Mouse (Mus musculus): ENCODE measurements around the gene Pkig.
A peak's percentile ranks its signal among the peaks of the same experiment; 100 is the strongest.
"Not testable (repeated sequence)": the region's sequence is repeated elsewhere in the genome, so short reads cannot be mapped to it uniquely, and the experiment has no call there.

The Pkig gene

DNA sequence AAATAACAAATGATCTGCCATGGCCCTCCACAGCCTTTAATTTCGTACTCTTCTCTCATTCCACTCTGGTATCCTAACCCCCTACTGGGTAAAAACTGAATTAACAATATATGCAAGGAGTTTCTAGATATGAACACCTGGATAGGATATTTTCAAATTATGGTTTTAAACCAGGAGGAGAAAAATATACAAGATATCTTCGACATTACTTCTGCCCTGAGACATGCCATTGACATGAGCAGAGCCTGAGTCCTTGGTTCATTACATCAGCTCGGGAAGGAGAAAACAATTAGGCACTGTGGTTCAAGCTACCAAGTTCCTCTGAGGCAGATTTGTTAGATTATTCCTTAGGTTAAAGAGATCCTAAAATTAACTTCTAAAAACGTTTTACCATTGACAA is 14.1 kb upstream of the Pkig start:
- peak; percentile 41 for DNase-seq (ENCODE audit: low spot score)

- peak; percentile 99 for DNase-seq (ENCODE audit: low spot score)
Observed at GRCm38 (mm10) chr2:163644575-163645385, 13.4 kb upstream of the Pkig start, which contains the start of gene Serinc3. Gene Serinc3 (minus strand): TSS chr2:163645131.

DNA sequence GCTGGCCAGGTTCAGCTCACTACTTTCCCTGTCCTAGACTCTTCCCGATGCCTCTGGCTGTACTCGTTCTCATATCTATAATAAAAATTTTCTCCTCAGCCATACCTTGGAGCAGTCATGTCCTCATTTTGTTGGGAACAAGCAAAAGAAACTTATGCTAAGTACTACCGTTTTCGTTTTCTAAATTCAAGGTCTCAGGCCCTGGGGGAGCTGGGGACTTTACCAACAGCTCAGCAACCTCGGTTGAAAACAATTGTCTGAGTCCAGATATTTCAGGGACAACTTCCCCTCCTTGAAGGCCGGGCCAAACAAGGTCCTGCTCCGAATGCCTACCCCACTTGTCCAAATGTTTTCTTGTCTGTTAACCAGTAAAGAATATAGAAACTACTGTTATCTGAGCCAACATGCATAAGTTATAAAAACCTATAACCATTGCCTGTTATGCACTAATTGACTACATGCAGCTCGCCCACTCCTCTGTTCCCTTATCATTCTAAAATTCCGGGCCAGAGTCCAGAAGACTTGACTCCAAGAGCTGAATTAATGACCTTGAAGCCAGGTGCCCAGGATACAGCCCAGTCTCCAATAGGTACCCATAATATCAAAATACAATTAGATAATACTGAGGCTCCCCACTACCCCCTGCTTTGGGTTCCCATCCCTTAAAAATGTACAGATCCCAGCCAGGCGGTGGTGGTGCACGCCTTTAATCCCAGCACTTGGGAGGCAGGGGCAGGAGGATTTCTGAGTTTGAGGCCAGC is 12.3 kb upstream of the Pkig start:
- DNase-seq (ENCODE audit: low spot score), result no peak

GRCm38 (mm10) chr2:163646461-163647080 is 11.6 kb upstream of the Pkig start:
- no peak for DNase-seq (ENCODE audit: low spot score)

GRCm38 (mm10) chr2:163655699-163656098 is 2.5 kb upstream of the Pkig start:
- DNase-seq (ENCODE audit: low spot score), result not testable (repeated sequence)

- no peak for DNase-seq (ENCODE audit: low spot score)
Observed at GRCm38 (mm10) chr2:163657486-163657885, 700 bp upstream of the Pkig start.

DNA sequence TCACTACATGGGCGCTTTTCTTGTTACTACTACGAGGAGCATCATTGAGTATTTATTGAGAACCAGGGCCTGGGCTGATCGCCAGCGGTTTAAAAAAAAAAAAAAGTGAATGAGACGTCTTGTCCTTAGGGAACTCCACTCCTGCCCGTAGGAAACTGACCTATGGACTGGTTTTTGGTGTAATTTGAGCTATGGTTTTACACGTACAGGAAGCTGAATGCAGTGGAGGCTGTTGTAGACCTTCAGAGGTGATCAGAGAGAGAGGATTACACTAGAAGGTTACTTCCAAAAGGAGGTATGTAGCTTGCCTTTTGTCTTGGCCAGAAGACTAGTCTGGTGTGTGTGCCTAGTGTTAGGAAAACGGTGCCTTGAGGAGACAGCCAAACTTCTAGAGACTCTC is 755 bp downstream of the Pkig start:
- DNase-seq (ENCODE audit: low spot score), result no peak

DNA sequence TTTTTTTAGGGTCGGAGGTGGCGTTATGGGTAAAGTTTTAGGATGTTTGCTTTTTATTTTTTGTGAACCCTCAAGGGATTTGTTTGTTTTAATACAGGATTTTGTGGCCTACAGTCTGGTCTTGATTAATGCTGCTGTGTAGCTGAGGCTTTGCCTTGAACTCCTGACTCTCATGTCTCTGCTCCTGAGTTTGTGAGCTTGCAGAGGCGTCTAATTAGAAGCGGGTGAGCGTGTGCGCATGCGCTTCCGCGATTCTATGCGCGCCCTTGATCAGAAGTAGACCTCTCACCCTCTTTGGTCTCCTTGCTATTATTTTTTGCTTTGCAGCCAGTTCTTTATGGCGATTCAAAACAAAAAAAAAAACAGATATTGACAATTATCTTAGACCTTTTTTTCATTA is 1.2 kb downstream of the Pkig start:
- no peak for DNase-seq (ENCODE audit: low spot score)

GRCm38 (mm10) chr2:163660103-163660701 is 2.0 kb downstream of the Pkig start:
- no peak for DNase-seq (ENCODE audit: low spot score)

DNA sequence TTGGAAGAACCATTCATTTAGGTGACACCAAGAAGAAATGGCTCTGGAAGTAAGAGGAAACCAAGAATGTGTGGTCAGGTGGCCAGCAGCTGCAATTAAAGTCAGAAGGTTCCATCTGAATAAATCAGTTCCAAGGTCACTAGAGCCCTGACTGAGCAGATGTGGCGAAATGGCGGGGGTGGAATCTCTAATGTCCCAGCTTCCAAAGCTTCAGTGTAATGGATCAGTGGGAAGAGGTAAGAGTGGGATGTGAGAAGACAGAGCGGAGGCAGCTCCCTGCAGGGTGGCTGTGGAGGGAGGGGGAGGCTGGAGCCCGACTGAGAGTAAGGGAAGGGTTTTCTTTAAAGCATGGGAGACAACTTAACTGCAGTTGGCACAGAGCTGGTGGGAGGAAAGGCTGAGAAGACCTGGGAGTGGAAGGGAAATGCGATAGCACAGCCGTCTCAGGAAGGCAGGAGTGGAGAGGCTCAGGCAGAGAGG is 3.2 kb downstream of the Pkig start:
- no peak for DNase-seq (ENCODE audit: low spot score)

DNA sequence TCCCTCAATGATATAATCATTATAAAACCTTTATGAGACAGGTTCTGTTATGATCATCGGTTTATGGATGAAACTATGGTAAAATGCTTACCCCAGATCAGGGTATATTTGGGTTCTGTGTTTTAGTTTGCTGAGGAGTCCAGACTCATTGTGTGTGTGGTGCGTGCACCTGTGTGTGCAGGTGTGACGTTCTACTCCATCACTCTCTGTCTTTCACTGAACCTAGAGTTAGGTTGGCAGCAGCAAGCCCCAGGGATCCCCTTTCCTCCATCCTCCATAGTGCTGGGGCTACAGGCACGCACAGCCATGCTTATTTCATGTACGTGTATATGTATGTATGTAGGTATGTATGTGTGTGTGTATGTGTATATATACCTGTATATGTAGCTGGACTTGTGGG is 3.9 kb downstream of the Pkig start:
- no peak for DNase-seq (ENCODE audit: low spot score)

DNA sequence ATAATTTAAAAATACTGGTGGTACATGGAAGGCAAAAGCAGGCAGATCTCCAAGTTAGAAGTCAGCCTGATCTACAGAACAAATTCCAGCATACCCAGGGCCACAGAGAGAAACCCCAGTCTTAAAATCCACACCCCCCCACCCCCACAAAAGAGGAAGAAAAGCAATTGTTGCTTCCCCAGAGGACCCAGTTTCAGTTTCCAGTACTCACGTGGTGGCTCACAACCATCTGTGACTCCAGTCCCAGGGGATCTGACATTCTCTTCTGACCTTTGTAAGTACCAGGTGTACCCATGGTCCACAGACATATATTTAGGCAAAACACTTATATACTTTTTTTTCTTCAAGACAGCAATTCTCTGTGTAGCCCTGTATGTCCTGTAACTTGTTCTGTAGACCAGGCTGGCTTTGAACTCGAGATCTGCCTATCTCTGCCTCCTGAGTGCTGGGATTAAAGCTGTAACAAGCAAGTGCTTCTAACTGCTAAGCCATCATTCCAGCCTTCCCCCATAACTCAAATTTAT is 4.6 kb downstream of the Pkig start:
- DNase-seq (ENCODE audit: low spot score), result no peak

GRCm38 (mm10) chr2:163663930-163664329 is 5.7 kb downstream of the Pkig start:
- no peak for DNase-seq (ENCODE audit: low spot score)

DNA sequence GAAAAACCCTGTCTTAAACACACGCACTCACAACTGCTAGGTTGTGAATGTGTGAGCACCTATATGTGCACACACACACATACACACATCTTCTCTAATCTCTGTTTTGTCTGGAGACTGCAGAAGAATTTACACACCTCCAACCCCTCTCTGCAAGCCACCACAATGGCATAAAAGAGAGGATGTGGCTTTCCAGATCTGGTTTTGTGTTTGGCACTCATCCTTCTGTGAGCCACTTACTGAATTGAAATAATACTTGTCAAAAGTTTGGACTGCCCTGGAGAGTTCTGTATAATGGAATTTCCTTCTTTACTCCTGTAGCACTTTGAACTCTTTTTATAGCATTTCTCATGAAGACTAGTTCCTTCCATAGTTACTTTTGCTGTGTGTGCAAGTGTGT is 8.9 kb downstream of the Pkig start:
- DNase-seq (ENCODE audit: low spot score), result no peak

DNA sequence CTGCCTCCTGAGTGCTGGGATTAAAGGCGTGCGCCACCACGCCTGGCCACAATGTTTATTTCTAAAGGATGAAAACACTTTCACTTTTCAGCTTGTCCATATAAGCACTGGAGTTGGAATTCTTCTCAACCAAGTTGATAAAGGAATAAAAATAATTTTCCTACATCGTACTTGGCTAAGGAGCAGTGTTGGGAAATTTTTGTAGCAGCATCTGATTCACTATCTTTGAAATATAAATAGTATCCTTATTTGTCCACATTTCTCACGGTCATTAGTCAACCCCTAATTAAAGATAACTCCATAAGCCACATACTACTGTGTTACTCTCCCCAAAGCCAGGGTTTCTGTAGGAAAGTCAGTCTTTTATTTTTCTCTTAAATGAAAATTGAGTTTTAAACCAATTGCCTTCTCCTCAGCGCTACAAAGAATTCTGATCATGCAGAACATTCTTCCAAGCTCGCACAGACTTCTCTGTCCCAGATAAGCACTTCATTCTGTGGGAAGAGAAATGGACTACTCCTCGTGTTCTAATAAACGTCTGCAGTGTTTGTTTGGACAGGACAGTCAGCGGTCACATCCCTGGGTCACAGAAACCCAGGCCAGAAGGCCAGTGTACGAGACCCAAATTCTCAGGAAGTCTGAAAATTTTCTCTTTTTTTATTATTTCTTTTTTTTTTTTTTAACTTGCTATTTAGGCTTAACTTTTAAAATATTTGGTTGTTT is 12.8 kb downstream of the Pkig start:
- DNase-seq (ENCODE audit: low spot score), result no peak

DNA sequence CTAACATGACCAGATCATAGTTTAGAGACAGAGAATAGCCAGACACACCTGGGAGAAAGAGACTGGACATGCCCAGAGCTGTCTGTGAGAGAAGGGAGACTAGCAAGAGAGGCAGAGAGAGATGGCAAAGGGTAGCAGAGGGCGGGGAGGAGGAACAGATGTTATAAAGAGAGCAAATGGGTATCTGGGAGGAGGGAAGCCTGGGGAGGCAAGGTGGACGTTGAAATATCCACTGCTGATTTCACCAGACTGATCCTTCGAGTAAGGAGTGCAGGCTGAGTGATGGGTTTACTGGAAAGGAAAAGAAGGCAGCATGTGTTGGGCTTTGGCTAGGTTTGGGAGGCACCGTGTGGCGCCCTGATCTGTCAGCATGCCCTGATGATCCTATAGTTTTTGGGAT is 16.2 kb downstream of the Pkig start:
- DNase-seq (ENCODE audit: low spot score), result no peak

DNA sequence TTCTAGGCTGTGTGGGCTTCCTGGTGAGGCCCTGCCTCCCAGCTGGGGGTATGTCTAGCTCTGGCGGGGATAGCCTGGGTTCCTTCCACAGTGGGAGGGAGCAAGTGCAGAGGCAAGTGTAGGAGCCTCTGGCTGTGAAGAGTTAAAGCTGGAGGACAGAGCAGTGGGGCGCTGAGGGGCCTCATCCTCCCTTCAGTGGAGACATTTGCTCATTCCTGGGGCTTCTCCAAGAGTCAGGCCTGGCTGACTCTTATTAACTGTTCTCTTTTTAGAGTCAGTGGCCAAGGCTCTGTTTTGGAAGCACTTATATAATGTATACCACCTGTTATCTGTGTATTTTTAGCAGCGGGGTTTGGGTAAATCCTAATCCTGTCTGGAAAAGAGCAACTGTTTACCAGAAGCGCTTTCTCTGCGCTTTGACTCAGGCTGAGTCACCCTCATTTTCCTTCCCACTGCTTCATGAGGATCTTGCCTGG is 17.0 kb downstream of the Pkig start:
- DNase-seq (ENCODE audit: low spot score), result no peak

GRCm38 (mm10) chr2:163675662-163676061 is 17.5 kb downstream of the Pkig start:
- no peak for DNase-seq (ENCODE audit: low spot score)

GRCm38 (mm10) chr2:163676321-163676720 is 18.1 kb downstream of the Pkig start:
- DNase-seq (ENCODE audit: low spot score), result no peak

- no peak for DNase-seq (ENCODE audit: low spot score)
Observed at GRCm38 (mm10) chr2:163676745-163677144, 18.6 kb downstream of the Pkig start.

DNA sequence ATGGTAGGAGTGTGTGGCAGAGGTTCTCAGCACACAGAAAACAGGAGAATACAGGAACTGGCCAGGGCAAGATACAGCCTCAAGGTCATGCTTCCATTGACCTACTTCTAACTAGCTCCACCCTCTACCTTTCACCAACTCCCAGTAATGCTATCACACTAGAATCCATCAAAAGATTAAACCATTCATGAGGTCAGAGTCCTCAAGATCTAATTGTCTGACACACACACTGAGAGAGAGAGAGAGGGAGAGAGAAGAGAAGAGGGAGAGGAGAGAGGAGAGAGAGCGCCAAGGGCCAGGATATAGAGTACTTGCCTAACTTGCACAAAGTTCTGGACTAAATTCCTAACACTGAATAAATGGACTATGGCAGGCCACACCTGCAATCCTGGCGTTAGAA is 24.2 kb downstream of the Pkig start:
- DNase-seq (ENCODE audit: low spot score), result no peak

Data from retina, embryonic 14.5 days (tissue).